Mouse (Mus musculus) ES-Bruce4 (cell line): ENCODE results near the gene Clock.

Experiments used
- CTCF ChIP-seq: IDR thresholded peaks from one replicate; pipeline ENCODE4 v1.8.1; 2011; ENCODE audit warnings: low read depth, low read length
- EP300 ChIP-seq: IDR thresholded peaks from 2 replicates; pipeline ENCODE4 v1.6.1; 2011; ENCODE audit warnings: low read depth, low read length; ENCODE audit not compliant: insufficient read depth
- POLR2A ChIP-seq: IDR thresholded peaks from one replicate; pipeline ENCODE4 v1.8.1; 2011; ENCODE audit warnings: low read length; ENCODE audit not compliant: insufficient read depth

DNA sequence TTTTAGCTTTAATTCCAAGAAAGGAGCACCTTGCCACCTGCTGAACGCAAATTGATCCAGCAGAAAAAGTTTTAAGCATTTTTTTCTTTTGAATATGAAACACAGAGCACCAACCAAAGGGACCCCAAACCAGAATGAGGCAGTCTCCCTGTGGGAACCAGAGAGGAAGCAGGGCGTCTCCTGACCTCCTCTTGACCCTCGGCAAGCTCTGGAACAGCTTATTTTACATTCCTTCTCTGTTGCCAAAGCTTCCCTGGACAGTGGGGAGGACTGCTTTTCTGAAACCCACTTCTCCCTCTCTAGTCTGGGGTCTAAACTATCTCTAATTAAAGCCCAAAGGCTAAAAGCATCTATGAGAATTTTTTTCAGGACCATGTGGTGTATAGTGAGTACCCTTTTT, 128.2 kb downstream of the Clock start:
- TF ChIP-seq EP300 (no peak), CTCF (no peak), POLR2A (no peak)
